In the genomic region with DNA sequence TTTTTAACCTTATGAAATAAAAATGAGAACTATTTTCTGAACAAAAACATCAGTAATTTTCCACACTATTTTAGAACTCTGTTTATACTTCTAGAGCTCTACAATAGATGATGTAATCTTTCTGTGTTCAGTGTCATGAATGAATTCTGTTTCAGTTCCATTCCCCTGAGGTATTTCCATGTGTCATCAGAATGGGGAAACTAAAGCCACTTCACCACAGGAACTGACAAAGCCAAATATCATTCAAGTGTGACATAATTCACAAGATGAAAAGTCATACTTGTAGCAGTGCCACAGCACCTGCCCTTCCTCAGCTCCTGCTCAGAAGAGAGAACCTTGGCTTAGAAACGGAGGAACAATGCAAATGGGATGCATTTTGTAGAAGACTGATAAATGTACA, we compare ENCODE assay signal across 18 mouse cellular contexts.
DNase-seq lines count a peak whose midpoint lies in the region; ATAC-seq and TF ChIP-seq lines count a peak whose summit lies in the region.
"Had no signal": no experiment of that assay in that cellular context is flagged by ENCODE, and none has a peak within 500 bp of the region (broad histone marks: within the 10 kb centered on the region; RNA-seq: fewer than 3 reads in every experiment).

No protein-coding gene starts in this region.

- no peak overlapping the region for H3K4me3 ChIP-seq in hindbrain, postnatal 0 days (ENCODE audit: low read length)
- H3K4me3 ChIP-seq in hindbrain, embryonic 11.5 days (ENCODE audit: low read depth, low read length), result no peak overlapping the region
- H3K4me3 ChIP-seq: embryonic facial prominence, embryonic 12.5 days; forebrain, embryonic 12.5 days; heart, embryonic 12.5 days; hindbrain, embryonic 10.5 days; hindbrain, embryonic 15.5 days had no signal

- no peak for TF ChIP-seq CTCF in hindbrain, postnatal 0 days (IDR thresholded peaks at IDR 0.05; ENCODE audit: low read depth)

- DNase-seq in hindbrain, postnatal 0 days (ENCODE audit: low spot score), result peak; percentile 27
- no peak for DNase-seq in hindbrain, embryonic 11.5 days (ENCODE audit: low spot score)
- DNase-seq in 416B (ENCODE audit: low read depth), result peak; percentile 59
- peak; percentile 78 for DNase-seq in Muller cell, postnatal 12 days (ENCODE audit: inconsistent ontology term)
- no peak for DNase-seq in neural tube, embryonic 10.5 days (ENCODE audit: extremely low spot score, low spot score)
- DNase-seq in kidney, adult 11 months, result no peak
- DNase-seq: adrenal gland, postnatal 14 days; cerebellum, adult 18-20 months; embryo, embryonic 11 days; gastrocnemius, postnatal 25 days had no signal

- no peaks in the 10 kb centered on the region for H3K27me3 ChIP-seq in hindbrain, postnatal 0 days (ENCODE audit: insufficient read depth, low read length)
- H3K27me3 ChIP-seq in hindbrain, embryonic 11.5 days (ENCODE audit: control insufficient read depth, insufficient read depth, low read length), result no peaks in the 10 kb centered on the region
- H3K27me3 ChIP-seq: embryonic facial prominence, embryonic 12.5 days; forebrain, embryonic 12.5 days; heart, embryonic 12.5 days; hindbrain, embryonic 15.5 days had no signal

- no peaks in the 10 kb centered on the region for H3K9me3 ChIP-seq in hindbrain, postnatal 0 days (ENCODE audit: low read length)
- no peaks in the 10 kb centered on the region for H3K9me3 ChIP-seq in hindbrain, embryonic 11.5 days (ENCODE audit: control insufficient read depth, low read length)
- H3K9me3 ChIP-seq: embryonic facial prominence, embryonic 12.5 days; forebrain, embryonic 12.5 days; heart, embryonic 12.5 days; hindbrain, embryonic 10.5 days; hindbrain, embryonic 15.5 days had no signal

- H3K4me1 ChIP-seq in hindbrain, postnatal 0 days (ENCODE audit: insufficient read depth, low read length), result no peaks in the 10 kb centered on the region
- H3K4me1 ChIP-seq in hindbrain, embryonic 11.5 days (replicated peaks; ENCODE audit: control insufficient read depth, insufficient read depth, low read length), result no peaks in the 10 kb centered on the region
- H3K4me1 ChIP-seq: embryonic facial prominence, embryonic 12.5 days; forebrain, embryonic 12.5 days; heart, embryonic 12.5 days; hindbrain, embryonic 10.5 days; hindbrain, embryonic 15.5 days had no signal

- H3K36me3 ChIP-seq in hindbrain, postnatal 0 days (ENCODE audit: insufficient read depth, low read length), result no peaks in the 10 kb centered on the region
- H3K36me3 ChIP-seq in hindbrain, embryonic 11.5 days (ENCODE audit: control insufficient read depth, insufficient read depth, low read length), result no peaks in the 10 kb centered on the region
- H3K36me3 ChIP-seq: embryonic facial prominence, embryonic 12.5 days; forebrain, embryonic 12.5 days; heart, embryonic 12.5 days; hindbrain, embryonic 10.5 days; hindbrain, embryonic 15.5 days had no signal

- H3K4me2 ChIP-seq in hindbrain, postnatal 0 days (ENCODE audit: low read depth, low read length), result no peak overlapping the region
- H3K4me2 ChIP-seq in hindbrain, embryonic 11.5 days (replicated peaks; ENCODE audit: low read depth, low read length), result no peak overlapping the region
- H3K4me2 ChIP-seq: embryonic facial prominence, embryonic 12.5 days; forebrain, embryonic 12.5 days; heart, embryonic 12.5 days; hindbrain, embryonic 15.5 days had no signal

- WGBS in hindbrain, postnatal 0 days, result 66% methylated on average over 1 of the region's 1 CpGs
- 85% methylated on average over 1 of the region's 1 CpGs for WGBS in hindbrain, embryonic 11.5 days

- 0 out of 2 replicates have a peak, but pooled peaks have one; percentile 24 for ATAC-seq in hindbrain, postnatal 0 days
- ATAC-seq in hindbrain, embryonic 11.5 days (ENCODE audit: low FRiP score), result no peak
- ATAC-seq: forebrain, embryonic 16.5 days; inflammation-experienced regulatory T-cells, adult 6 months; intestine, postnatal 0 days had no signal

- H3K27ac ChIP-seq in hindbrain, postnatal 0 days, result no peak overlapping the region
- no peak overlapping the region for H3K27ac ChIP-seq in hindbrain, embryonic 11.5 days (ENCODE audit: low read depth, low read length)
- H3K27ac ChIP-seq: embryonic facial prominence, embryonic 12.5 days; forebrain, embryonic 12.5 days; hindbrain, embryonic 10.5 days; hindbrain, embryonic 15.5 days had no signal

- no peak overlapping the region for H3K9ac ChIP-seq in hindbrain, postnatal 0 days (replicated peaks; ENCODE audit: low read length)
- no peak overlapping the region for H3K9ac ChIP-seq in hindbrain, embryonic 11.5 days (ENCODE audit: low read depth, low read length)
- H3K9ac ChIP-seq: embryonic facial prominence, embryonic 12.5 days; forebrain, embryonic 12.5 days; heart, embryonic 12.5 days; hindbrain, embryonic 15.5 days had no signal

Comparison
In these comparisons a context has a peak if more than half of its experiments do, and no peak if none do; other contexts are left out.
1. DNase-seq: peak in hindbrain, postnatal 0 days (single experiment), 416B (single experiment) and Muller cell, postnatal 12 days (single experiment); none in hindbrain, embryonic 11.5 days (single experiment), neural tube, embryonic 10.5 days (single experiment) and kidney, adult 11 months (single experiment).